Mouse (Mus musculus) adipocyte (in vitro differentiated cells): ENCODE measurements around the gene Chn2.

Experiments
- DNase-seq: peaks from one replicate; pipeline ENCODE4 v3.0.0-alpha.2; 2016; ENCODE audit warnings: low spot score

Gene Chn2

DNA sequence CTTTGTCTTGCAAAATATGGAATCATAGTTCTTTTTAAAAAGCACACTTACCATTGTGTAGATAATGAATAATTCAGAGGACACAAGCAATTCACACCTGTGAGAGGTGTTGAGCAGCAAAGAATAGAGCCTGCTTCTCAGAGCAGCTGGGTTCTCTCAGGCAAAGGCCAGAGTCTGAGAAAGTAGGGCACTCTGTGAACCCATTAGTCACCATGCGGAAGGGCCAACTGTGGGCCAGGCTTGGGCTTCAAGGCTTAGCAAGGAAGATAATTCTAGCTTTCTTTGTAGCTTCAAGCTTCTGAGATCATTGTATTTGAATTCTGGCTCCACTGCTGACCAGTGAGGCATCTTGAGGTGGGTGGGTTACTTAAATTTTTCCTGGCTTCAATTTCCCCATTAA is 2.8 kb downstream of the Chn2 start:
- peak; percentile 39 for DNase-seq

DNA sequence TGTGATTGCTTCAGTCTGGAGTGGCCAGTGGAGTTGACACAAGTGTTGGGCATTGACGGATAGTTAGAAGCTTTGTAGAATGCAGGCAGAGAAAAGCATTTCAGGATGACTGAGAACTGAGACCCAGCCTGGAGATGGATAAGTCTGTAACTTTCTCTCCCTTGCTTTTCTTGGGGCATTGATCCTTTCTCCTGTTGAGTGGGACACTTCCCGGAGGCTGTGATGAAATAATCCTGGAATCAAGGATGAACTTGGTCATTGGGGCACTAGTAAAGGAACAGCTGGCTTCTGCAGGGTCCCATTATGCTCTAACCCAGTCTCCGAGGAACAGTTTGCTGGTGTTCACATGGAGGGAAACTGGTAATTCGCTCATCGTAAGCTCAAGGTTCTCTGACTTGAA is 4.2 kb downstream of the Chn2 start:
- no peak for DNase-seq

DNA sequence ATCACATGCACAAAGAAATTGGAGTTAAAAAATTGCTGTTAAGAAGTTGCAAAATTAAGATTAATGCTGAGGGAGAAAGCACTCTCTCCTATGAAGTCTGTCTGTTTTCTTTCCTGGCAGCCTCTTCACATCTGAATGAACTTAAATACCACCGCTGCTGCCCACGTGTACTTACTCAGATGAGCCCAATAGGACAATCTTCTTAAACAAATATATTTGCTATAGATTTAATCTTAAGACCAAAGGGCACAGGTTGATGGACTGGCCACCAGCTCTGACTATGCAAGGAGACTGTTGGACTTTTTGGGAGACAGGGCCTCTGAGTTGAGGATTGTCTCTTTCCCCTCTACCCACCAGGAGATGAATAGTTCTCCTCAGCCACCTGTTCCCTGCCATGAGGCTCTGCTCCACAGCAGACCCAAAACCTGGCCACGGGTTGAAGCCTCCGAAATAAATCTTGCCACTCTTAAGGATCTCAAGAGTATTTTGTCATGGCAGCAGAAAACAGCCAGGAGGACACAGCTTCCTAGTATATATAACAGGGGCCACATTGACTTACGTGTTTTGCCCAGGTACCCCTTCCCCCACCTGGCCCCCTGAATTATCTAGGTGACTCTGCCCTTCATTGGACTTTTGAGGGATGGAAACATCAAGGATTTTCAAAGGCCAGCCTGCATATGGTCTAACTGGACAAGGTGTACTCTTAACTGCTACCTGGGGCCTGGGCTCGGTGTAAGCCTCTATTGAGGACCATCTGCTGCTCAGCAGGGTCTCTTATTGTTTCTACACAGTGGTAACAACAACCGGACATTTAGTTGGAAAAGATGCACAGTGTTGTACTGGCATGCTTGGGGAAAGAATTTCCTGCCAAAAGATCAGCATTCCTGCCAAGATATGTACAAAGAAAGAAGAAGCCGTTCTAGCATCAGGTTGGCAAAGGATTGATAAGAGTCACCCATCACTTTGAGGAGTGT is 6.7 kb downstream of the Chn2 start:
- DNase-seq: no peak

DNA sequence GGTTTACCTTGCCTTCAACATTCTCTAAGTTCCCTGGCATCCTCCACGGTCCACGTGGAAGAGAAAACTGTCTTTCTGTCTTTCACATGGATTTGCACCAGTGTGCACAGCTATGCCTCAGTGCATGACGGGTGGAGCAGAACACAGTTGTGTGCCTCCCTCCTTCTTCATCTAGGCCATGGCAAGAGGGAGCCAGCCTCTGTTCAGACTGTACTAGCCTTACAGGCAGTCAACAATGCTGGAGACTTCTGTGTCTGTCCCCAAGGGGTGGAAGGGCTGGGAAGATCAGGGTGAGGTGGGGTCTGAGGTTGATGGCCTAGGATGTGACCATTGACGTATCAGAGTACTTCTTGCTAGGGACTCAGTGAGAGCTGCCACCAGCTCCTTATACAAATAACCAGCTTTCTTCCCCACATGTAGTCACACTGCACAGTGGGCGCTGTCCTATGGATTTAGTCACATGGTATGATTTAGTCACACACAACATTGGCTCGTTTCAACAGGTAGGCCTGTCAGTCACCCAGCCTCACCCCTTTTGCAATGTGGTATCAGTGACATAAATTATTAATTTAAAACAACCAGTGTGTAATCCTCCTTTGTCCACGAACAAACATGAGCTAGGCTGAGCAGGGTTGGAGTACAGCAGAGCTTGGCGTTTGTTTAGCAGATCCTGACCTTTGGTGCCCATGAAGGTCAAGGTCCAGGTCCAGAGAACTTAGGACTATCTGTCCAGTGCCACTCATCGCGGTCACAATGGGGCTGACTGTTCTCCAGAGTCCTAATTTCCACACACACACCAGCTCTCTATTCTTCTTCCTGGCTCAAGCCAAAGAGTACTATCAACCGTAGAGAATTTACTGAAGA is 7.8 kb downstream of the Chn2 start:
- no peak for DNase-seq

DNA sequence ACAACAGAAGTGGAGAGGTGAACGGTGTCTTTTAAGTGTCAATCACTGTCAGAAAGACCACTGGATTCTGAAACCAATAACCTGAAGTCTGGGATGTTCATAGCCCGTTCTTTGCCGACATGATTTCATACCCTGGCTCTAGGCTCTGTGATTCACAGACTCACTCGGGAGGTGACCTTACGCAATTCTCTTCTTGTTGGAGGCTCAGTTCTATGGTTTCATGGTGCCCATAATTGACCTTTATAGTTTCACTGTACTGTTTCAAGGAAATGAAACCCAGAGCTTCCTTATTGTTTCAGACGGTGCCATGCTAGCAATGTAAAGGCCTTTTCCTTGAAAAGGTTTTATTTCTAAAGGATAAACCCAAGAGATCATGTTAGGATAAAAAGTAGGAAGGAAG is 9.4 kb downstream of the Chn2 start:
- DNase-seq: no peak

DNA sequence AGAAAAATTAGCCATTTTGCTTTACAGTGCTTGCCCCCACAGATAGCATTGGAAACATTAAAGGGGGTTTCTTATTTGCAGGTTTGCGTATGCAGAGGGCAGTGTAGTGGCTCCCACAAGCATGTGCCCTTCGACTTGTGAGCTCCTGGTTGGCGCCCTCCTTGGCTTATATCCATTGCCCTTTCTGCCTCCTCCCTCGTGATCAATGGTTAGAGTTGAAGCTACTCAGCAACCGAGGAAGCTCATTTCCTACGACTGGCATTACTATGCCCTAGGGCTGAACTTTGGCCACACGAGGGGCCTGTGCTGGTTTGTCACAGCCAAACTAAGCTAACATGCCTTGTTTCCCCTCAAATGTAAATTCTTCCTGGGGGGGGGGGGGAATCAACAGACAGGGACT is 11.8 kb downstream of the Chn2 start:
- DNase-seq: no peak

DNA sequence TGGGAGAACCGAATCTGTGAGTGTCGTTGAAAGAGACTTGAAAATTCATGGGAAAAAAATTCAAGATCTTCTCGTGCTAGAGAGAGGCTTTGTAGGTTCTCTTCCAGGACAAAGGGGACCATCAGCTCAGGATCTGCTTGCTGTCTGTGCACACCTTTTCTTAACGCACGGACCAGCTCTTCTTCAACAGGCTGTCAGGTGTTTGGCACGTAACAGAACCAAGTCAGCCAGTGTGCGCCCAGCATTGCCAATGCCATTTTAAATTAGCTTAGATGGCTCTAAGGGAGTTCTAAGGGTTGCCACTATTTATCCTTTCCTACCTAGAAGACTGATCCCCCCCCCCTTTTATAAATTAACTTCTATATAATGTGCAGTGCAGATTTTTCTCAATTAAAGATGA is 12.8 kb downstream of the Chn2 start:
- no peak for DNase-seq

DNA sequence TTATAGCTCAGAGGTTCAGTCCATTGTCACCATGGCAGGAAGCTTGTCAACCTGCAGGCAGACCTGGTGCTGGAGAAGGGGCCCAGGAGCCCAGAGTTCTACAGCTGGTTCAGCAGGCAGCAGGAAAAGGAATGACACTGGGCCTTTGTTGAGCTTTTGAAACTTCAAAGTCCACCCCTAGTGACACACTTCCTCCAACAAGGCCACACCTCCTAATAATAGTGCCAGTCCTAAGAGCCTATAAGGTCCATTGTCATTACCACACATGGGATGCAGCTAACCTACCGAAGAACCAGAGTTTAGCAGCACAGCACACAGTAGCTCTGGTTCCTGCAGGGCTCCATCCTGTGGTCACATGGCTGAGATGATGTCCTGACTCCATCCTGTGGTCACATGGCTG is 13.3 kb downstream of the Chn2 start:
- no peak for DNase-seq

DNA sequence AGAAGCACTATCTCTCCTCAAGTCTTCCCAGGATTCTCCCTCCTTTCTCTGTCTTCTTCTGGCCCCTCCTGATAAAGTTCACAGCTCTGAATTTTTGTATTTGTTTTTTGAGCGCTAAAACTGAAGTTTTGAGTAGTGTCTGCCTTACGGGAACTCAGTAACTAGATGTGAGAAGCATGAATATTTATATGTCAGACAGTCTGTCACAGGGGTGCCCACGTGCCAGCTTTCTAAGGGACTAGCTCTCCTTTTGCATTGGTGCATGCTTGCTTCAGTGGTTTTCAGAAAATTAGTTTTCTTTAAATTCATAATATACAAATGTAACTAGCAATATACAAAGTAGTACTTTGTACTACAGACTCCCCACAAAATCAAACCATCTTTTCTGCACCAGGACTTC is 14.0 kb downstream of the Chn2 start:
- no peak for DNase-seq

DNA sequence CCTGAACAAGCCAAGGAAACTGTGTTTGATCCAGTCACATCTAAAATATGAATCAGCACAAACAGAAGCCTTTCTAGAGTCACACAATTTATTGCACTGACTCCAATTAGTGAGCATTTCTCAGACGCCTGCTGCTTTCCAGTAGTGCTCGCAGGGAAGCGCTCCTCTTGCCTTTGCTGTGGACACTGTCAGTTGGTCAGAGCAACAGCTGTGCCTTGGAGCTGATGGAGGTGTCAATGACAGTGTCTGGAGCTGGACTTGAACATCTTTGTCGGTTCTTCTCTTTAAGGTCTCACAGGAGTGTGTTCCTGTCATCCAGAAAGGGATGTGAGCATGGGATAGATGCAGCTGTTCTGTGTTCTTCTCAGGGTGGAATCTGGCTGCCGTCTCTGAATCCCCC is 16.0 kb downstream of the Chn2 start:
- no peak for DNase-seq

DNA sequence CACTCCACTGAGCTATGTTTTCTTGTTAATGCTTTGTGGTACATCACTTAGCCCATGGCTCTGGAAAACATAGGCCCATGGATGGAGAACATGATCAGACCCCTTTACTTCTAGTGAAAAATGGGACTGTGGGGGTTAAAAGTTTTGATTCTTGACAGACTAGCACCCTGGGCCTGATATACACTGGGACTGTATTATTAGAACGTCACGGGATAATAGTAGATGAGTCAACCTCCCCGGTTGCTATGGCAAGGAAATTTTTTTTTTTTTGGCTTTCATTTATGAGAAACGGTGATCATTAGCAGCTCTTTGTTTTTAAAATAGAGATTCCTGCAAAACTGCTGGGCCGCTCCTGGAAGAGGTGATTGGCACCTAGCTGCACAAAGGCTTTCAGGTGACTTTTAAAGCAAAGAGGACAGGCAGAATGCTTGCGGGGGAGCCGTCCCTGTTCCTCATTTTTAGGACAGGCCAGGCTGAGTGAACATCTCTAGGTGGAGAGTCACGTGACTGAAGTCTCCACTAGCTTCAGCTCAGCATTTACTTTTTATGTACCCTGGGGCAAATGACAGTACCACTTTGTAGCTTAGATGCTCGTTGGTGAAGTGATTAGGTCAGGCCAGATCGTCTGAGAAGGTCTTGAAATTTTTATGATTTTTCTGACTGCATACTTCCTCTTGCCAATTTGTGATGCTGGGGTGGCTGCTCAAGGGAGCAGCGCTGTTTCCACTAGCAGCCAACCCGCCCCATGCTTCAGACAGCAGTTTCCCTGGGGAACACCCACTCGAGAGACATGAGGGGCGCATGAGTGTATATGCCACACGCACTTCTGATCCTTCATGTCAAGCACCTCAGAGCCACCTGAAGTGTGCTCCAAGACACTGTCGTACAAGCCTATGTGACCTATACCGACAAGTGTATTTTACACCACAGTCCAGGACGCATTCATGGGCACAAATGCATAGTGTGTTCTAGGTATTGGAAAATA is 17.5 kb downstream of the Chn2 start:
- no peak for DNase-seq

DNA sequence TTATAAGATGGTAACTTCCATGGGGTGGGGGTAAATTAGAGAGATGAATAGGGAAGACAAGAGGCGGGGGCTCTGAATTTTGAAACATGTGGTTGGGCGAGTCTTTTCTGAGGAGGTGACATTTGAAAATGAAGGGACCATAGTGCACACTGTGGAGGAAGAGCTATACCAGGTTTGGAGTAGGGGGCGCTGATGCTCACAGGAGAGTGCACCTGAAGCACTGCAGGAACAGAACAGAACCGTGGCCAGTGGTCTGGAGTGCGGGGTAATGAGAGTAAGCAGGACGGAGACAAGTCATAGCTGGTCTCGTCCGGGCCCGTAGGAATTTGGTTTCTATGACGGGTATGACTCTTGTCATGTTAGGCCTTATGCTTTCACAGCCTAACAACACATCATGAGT is 18.3 kb downstream of the Chn2 start:
- DNase-seq: no peak

DNA sequence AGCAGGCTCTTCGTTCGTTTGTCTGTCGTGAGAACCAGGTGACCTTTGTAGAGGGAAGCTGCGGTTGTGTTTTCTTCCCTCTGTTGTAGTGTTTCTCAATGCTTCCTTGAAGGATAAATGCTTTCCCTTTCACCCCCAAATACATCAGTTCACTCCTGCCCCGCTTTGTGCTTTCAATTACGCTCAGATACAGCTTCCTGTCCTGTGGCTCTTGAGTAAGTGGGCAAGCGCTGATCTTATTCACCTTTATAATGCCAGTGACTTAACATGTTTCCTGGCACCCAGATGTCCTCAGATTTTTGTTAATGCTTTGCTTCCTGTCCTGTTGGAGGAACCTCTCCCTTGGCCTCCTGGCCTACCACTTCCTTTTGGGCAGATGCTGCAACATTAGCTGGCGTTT is 19.5 kb downstream of the Chn2 start:
- DNase-seq: peak; percentile 20

DNA sequence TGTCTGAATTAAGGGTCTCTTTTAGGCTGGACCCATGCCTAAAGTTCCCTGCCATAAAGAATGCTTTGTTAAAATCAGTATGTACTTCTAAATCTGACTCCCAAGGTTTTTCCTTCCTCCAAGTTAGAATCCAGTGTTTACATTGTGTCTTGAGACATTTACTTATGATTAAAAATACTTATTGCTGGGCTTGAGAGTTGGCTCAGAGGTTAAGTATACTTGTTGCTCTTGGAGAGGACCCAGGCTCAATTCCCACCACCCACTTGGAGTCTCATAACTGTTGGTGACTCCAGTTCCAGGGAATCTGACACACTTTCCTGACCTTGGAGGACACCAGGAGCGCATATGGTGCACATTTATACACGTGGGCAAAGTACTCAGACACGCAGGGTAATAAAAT is 20.9 kb downstream of the Chn2 start:
- DNase-seq: peak; percentile 40

DNA sequence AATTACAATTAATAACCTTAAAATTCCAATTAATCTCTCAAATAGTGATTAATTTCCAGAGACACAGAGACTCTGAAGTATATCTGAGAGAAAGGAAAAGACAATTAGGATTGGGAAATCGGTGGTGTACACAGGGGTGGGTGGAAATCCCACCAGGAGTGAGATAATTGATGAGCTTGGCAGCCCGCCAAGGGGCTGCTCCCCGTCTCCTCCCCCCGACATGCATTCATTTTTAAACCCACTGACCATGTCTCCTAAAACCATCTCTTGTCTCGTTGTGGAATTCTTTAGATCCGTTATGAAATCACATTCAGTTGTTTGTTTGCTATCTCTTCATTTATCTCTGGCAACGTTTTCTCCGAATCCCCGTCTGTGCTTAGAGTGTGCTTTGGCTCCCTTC is 22.0 kb downstream of the Chn2 start:
- DNase-seq: no peak

DNA sequence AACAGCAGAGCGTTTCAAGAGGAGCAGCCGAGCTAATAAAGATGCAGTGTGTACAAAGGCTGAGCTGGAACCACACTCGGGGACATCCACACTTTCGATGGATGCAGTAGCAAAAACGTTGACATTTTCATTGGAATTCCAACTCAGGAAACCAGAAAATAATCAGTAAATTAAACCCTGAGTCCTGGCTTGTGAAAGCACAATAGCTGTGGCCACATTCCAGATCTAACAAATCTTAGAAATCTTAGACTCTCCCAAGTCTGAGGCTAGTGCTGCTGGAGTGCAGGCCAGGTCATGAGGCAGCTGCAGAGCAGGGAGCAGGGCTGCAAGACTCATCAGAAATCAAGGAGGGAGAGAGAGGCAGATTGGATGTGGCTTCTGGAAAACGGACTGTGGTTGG is 24.5 kb downstream of the Chn2 start:
- DNase-seq: peak; percentile 54

DNA sequence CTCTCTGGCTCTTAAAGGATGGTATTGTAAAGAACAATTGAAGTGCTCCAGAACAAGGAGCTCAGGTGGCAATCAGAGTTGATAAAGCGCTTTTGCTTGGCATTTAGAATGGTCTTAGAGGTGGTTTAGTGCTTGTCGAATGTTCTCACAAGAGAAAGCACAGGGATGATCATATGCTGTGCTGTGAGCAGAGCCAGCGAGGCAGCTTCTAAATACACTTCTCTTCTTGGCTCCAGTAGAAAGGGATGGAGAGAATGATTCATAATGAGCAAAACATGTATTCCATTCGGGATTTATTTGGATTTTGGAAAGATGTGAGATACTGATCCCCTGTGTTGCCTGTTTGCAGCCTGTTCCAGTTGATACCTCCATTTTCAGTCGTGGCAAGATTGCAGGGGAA is 28.0 kb downstream of the Chn2 start:
- no peak for DNase-seq

DNA sequence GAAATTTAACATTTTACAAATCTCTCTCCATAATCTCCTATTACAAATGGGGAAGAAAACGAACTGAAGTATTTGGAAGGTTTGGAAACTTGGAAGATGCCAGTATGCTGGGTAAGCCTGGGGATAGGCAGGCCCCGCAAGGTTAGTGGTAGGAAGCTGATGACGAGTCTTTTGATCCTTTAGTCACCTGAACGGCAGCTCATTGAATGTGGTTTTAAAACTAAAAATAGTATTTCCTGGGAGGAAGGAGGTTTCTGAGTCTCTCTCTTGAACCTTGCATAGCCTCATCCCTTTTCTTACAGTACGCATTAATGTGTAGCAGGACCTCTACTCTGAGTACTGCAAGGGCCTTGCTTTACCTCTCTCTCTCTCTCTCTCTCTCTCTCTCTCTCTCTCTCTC is 29.5 kb downstream of the Chn2 start:
- no peak for DNase-seq

DNA sequence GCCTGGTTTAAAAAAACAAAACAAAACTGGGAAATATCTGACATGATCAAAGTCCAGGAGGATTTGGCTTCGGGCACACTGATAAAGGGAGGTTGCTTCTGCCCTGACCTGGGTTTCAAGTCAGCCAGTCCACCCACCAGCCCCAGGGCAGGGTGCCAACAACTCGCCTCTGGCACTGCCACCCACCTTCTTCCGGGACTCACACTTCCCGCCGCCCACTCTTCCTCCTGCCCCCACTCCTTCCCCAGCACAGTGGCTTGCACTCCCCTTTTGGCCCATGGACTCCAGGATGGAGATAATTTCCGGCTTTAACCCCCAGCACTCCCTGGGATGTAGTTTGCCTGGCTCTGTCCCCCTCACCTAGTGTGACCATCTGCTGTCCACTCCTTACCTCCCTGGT is 31.4 kb downstream of the Chn2 start:
- no peak for DNase-seq

DNA sequence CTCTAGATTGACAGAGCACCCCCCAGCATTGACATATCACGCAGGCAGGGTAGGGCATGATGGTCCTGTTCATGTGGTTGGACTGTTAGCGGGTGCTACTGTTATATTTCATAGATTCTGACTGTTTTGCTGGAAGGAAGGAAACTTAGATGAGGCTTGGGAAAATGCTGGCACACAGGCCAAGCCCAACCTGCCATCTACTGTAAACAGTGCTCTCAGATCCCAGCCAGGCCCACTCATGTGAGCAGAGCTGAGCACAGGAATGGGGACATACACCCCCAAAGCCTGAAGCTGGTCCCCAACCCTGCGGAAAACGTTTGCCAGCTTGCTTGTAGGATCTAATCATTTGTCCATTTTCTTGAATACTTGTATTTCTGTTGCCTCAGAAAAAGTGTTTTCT is 32.1 kb downstream of the Chn2 start:
- DNase-seq: no peak

DNA sequence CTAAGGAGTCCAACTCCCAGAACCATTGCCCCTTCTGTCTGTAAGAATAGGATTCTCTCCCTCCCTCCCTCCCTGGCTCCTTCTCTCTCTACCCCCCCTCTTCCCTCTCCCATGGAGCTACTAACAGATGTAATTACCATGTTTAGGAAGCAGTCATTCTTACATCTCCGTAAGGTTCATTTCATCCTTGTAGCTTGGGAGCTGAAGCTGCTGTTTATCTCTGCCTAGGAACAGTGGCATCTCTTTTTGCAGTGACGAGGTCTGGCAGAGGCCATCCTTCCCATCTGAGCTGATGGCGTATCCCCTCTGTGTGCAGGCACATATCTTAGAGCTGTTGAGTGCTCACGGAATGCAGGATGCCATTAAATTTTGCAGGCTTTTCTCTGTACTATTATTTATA is 35.1 kb downstream of the Chn2 start:
- no peak for DNase-seq

DNA sequence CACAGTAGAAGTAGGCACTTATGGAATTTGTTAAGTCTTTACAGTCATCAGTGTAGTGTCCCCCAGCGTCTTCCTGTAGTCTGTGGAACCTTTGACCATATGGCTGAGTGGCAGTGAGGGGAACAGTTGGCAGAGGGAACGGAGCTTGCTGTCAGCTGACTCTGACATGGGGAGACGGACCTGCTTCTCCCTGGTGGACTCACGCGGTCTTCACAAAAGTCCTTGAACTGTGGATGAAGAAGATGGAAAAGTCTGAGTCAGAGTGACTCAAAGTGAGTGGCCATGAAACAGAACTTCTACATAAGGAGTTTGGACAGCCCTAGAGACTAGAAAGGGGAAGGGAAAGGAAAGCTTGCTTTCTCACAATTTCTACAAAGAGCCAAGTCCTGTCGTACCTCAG is 36.1 kb downstream of the Chn2 start:
- DNase-seq: no peak
